Mouse (Mus musculus): ENCODE measurements around the gene Gm21788. TPM values are rescaled to one million over a fixed set of nuclear protein-coding genes. Genes with fewer than 3 reads are reported as not detected.
"Not testable (repeated sequence)": the region's sequence is repeated elsewhere in the genome, so short reads cannot be mapped to it uniquely, and the experiment has no call there.

Gm21788 gene
- polyA plus RNA-seq (2014; fragmentation: Nextera tagmentation; extraction: Ambion mirVana), result not detected in 2 replicates

GRCm38 (mm10) chrY:7404710-7405109, at the start of gene Gm21788:
Gene Gm21788 (plus strand): TSS chrY:7405010.
- not testable (repeated sequence) for H3K27me3 ChIP-seq (ENCODE audit: control insufficient read depth, insufficient read depth, low read length); H3K4me1 ChIP-seq (ENCODE audit: control insufficient read depth, insufficient read depth, low read length); H3K36me3 ChIP-seq (ENCODE audit: control insufficient read depth, insufficient read depth, low read length); H3K9ac ChIP-seq (ENCODE audit: low read length); H3K4me2 ChIP-seq; ATAC-seq (ENCODE audit: low FRiP score); H3K4me3 ChIP-seq (ENCODE audit: low read depth, low read length); H3K9me3 ChIP-seq (ENCODE audit: control insufficient read depth, low read length); H3K27ac ChIP-seq (ENCODE audit: low read depth, low read length); DNase-seq (ENCODE audit: low spot score, missing footprints)
- no CpG with 5 or more reads among the region's 3 CpGs for WGBS

Other genes with a start within 250 kb of the Gm21788 start
- not detected in 2 replicates for gene Gm21244, start 235.7 kb upstream of the Gm21788 start, polyA plus RNA-seq (2014; fragmentation: Nextera tagmentation; extraction: Ambion mirVana)
- not detected in 2 replicates for gene Gm28998, start 151.2 kb upstream of the Gm21788 start, polyA plus RNA-seq (2014; fragmentation: Nextera tagmentation; extraction: Ambion mirVana)
- gene Gm20826, start 233.5 kb downstream of the Gm21788 start, polyA plus RNA-seq (2014; fragmentation: Nextera tagmentation; extraction: Ambion mirVana), result 0.04 and 0.06 TPM in 2 replicates

Data from midbrain, embryonic 11.5 days (tissue).